Mouse (Mus musculus): ENCODE data around the gene Lmntd2.
"Not testable (repeated sequence)": the region's sequence is repeated elsewhere in the genome, so short reads cannot be mapped to it uniquely, and the experiment has no call there.

The Lmntd2 gene

GRCm38 (mm10) chr7:141213605-141214235 is at the start of gene Lmntd2:
TSS of gene Lmntd2 (minus strand) at chr7:141214080.
- DNase-seq (ENCODE audit: low read depth), result no peak

GRCm38 (mm10) chr7:141263640-141264039 is 49.8 kb upstream of the Lmntd2 start:
- DNase-seq (ENCODE audit: low read depth), result no peak

- DNase-seq (ENCODE audit: low read depth), result no peak
Observed at GRCm38 (mm10) chr7:141261480-141261879, 47.6 kb upstream of the Lmntd2 start.

GRCm38 (mm10) chr7:141256159-141256558 is 42.3 kb upstream of the Lmntd2 start:
- no peak for DNase-seq (ENCODE audit: low read depth)

- DNase-seq (ENCODE audit: low read depth), result not testable (repeated sequence)
Observed at GRCm38 (mm10) chr7:141250486-141250885, 36.6 kb upstream of the Lmntd2 start.

- DNase-seq (ENCODE audit: low read depth), result no peak
Observed at GRCm38 (mm10) chr7:141231551-141231950, 17.7 kb upstream of the Lmntd2 start.

GRCm38 (mm10) chr7:141231111-141231510 is 17.2 kb upstream of the Lmntd2 start:
- DNase-seq (ENCODE audit: low read depth), result no peak

- DNase-seq (ENCODE audit: low read depth), result no peak
Observed at GRCm38 (mm10) chr7:141230570-141230969, 16.7 kb upstream of the Lmntd2 start.

GRCm38 (mm10) chr7:141229702-141230101 is 15.8 kb upstream of the Lmntd2 start:
- no peak for DNase-seq (ENCODE audit: low read depth)

GRCm38 (mm10) chr7:141228279-141229067 is 14.6 kb upstream of the Lmntd2 start, which contains the start of gene Phrf1:
TSS of gene Phrf1 (plus strand) at chr7:141228784.
- peak; percentile 75 for DNase-seq (ENCODE audit: low read depth)

GRCm38 (mm10) chr7:141227796-141228195 is 13.9 kb upstream of the Lmntd2 start:
- DNase-seq (ENCODE audit: low read depth), result no peak

GRCm38 (mm10) chr7:141226535-141226934 is 12.7 kb upstream of the Lmntd2 start:
- DNase-seq (ENCODE audit: low read depth), result no peak

- DNase-seq (ENCODE audit: low read depth), result no peak
Observed at GRCm38 (mm10) chr7:141222696-141223215, 8.9 kb upstream of the Lmntd2 start.

GRCm38 (mm10) chr7:141222126-141222467 is 8.2 kb upstream of the Lmntd2 start:
- DNase-seq (ENCODE audit: low read depth), result no peak

- peak; percentile 99 for DNase-seq (ENCODE audit: low read depth)
Observed at GRCm38 (mm10) chr7:141221249-141222125, 7.6 kb upstream of the Lmntd2 start.

- no peak for DNase-seq (ENCODE audit: low read depth)
Observed at GRCm38 (mm10) chr7:141220377-141220776, 6.5 kb upstream of the Lmntd2 start.

GRCm38 (mm10) chr7:141219558-141220099 is 5.7 kb upstream of the Lmntd2 start:
- no peak for DNase-seq (ENCODE audit: low read depth)

- DNase-seq (ENCODE audit: low read depth), result no peak
Observed at GRCm38 (mm10) chr7:141218557-141219133, 4.8 kb upstream of the Lmntd2 start.

- no peak for DNase-seq (ENCODE audit: low read depth)
Observed at GRCm38 (mm10) chr7:141218141-141218540, 4.3 kb upstream of the Lmntd2 start.

- no peak for DNase-seq (ENCODE audit: low read depth)
Observed at GRCm38 (mm10) chr7:141217343-141218013, 3.6 kb upstream of the Lmntd2 start.

GRCm38 (mm10) chr7:141216894-141217293 is 3.0 kb upstream of the Lmntd2 start:
- DNase-seq (ENCODE audit: low read depth), result no peak

Measured in c-Kit-positive CD71-positive TER-119-negative erythroid progenitor cells, embryonic 14.5 days (primary cell).